Mouse (Mus musculus) urinary bladder, postnatal 36 days (tissue): ENCODE measurements around the gene Snrpf.
"Not testable (repeated sequence)": the region's sequence is repeated elsewhere in the genome, so short reads cannot be mapped to it uniquely, and the experiment has no call there.

ENCODE experiments used
- DNase-seq, 2 experiments: peaks; one replicate each; pipeline ENCODE4 v3.0.0; 2022; ENCODE audit warnings: low spot score in 2 of 2, mixed read lengths in 1 of 2

Gene Snrpf

GRCm38 (mm10) chr10:93577271-93577886 is 12.1 kb downstream of the Snrpf start:
- peak; percentile 52 to 67 for DNase-seq

- no peak for DNase-seq
These were observed 13.5 kb downstream of the Snrpf start for GRCm38 (mm10) chr10:93575960-93576359.

GRCm38 (mm10) chr10:93574966-93575365 is 14.5 kb downstream of the Snrpf start:
- DNase-seq = no peak

- DNase-seq = no peak
These were observed 17.3 kb downstream of the Snrpf start for GRCm38 (mm10) chr10:93572209-93572608.

- no peak for DNase-seq
These were observed 20.8 kb downstream of the Snrpf start for GRCm38 (mm10) chr10:93568671-93569070.

GRCm38 (mm10) chr10:93567841-93568566 is 21.5 kb downstream of the Snrpf start:
- no peak for DNase-seq

- DNase-seq = no peak
These were observed 22.4 kb downstream of the Snrpf start for GRCm38 (mm10) chr10:93567066-93567465.

- DNase-seq = no peak
These were observed 24.9 kb downstream of the Snrpf start for GRCm38 (mm10) chr10:93564518-93565090.

GRCm38 (mm10) chr10:93559786-93560185 is 29.7 kb downstream of the Snrpf start:
- DNase-seq = no peak

- DNase-seq = not testable (repeated sequence)
These were observed 31.5 kb downstream of the Snrpf start for GRCm38 (mm10) chr10:93557971-93558370.

GRCm38 (mm10) chr10:93552596-93552995 is 36.9 kb downstream of the Snrpf start:
- DNase-seq = no peak

GRCm38 (mm10) chr10:93549821-93550220 is 39.7 kb downstream of the Snrpf start:
- no peak for DNase-seq

- DNase-seq = peak; percentile 32 to 74
These were observed 40.5 kb downstream of the Snrpf start for GRCm38 (mm10) chr10:93548991-93549390.

GRCm38 (mm10) chr10:93547741-93548270 is 41.7 kb downstream of the Snrpf start:
- DNase-seq = no peak

GRCm38 (mm10) chr10:93544172-93544571 is 45.3 kb downstream of the Snrpf start:
- no peak for DNase-seq

- no peak for DNase-seq
These were observed 46.3 kb downstream of the Snrpf start for GRCm38 (mm10) chr10:93543176-93543575.

- no peak for DNase-seq
These were observed 47.1 kb downstream of the Snrpf start for GRCm38 (mm10) chr10:93542356-93542755.

- no peak for DNase-seq
These were observed 47.9 kb downstream of the Snrpf start for GRCm38 (mm10) chr10:93541585-93541984.

- DNase-seq = no peak
These were observed 48.9 kb downstream of the Snrpf start, which contains the start of gene Ccdc38 for GRCm38 (mm10) chr10:93540431-93541210. TSS of gene Ccdc38 (plus strand) at chr10:93540632.

GRCm38 (mm10) chr10:93539775-93540430 is 49.6 kb downstream of the Snrpf start, which contains the start of gene Amdhd1:
TSS of gene Amdhd1 (minus strand) at chr10:93540033.
- DNase-seq = peak; percentile 70 to 85

GRCm38 (mm10) chr10:93538818-93539217 is 50.7 kb downstream of the Snrpf start:
- DNase-seq = no peak
